Mouse (Mus musculus) CH12F3 (cell line): ENCODE results near the gene Thumpd2.

Experiments used
- in situ Hi-C: fragments of 300-500 bp; cut with MboI; formaldehyde crosslinking; loops from 2 replicates; pipeline ENCODE4 v1.14.3; 2020; ENCODE audit warnings: low sequenced_read_pairs

Gene Thumpd2

DNA sequence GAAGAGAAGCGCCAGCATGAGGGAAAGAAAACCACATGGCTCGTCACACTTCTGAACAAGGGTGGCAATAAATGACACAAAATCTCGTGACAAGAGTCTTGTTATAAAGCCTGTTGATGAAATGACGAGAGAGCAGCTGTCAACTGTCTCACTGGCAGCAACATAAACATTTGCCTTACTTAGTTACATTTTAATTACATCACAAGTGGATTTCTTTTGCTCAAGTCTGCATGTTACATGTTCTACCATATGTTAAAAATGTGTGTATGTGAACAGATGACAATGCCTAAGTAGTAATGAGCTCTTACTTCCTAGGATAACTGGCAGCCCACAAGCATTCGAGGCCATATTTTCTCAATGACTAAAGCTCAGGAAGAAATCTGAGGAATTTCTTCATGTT is 29.5 kb downstream of the Thumpd2 start:
- in situ Hi-C loops: no loop called here

DNA sequence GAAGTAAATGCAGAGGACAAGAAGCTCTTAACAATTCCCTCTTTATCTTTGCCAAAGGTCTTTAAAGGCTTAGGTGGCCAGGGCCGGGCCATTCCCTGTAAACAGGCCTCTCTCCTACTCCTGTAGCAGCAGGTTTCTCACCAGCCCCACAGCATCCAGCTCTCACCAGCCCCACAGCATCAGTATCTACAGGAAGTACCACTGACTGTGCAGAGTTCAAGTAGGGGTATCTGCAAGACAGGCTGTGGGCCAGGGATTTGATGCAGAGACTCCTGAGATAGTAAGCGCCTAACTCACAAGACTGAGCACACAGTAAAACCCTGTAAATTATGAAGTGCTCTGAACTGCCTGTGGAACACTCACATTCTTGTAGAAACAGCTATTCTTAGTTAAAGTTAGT is 31.9 kb downstream of the Thumpd2 start:
- in situ Hi-C loops: no loop called here

- in situ Hi-C loops: no loop called here
Measured at GRCm38 (mm10) chr17:81031830-81032442, 32.9 kb downstream of the Thumpd2 start.

DNA sequence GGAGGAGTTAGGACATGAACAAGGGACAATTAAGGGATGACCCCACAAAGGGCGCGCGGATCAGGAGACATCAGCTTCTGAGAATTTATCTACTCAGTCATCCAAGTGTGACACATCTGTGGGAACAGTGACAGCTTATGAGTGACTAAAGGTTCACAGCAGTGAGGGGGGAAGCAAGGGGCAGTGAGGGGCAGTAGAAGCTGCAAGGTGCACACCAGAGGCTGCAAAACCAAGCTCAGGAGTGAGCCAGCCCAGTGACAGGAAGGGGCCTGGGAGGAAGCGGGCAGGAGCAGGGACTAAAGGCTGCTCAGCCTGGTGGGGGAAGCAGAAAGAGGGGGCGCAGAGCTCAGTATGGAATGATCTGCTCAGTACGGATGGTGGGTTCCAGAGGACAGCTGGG is 37.6 kb downstream of the Thumpd2 start:
- in situ Hi-C loops: no loop called here

GRCm38 (mm10) chr17:81017132-81017531 is 47.8 kb downstream of the Thumpd2 start:
- in situ Hi-C loops: no loop called here

DNA sequence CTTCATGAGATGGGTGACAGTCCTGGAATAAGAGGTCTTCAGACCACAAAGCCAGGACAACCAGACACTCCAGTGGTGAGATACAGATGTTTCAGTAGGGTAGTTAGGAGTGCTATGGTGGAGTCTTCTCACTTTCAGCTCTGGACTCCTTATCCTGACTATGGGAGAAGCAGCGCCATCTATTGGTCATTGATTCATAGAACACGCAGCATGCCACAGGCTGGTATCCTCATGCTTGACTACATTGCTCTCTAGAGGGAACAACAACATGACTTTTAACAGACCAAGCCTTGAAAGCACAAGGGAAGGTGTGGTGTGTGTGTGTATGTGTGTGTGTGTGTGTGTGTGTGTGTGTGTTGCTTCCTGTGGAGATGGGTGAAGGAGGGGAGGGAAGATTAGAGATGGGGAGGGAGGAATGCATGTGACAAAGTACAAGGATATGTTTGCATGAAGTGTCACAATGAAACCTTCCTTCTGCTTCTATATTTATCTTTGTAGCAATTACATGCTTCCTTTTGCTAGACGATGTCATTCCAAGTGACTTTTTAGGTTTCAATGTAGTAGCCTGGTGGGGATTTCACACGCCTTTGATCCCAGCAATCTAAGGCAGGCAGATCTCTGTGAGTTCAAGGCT is 49.0 kb downstream of the Thumpd2 start:
- in situ Hi-C loops: no loop called here

GRCm38 (mm10) chr17:81010844-81011685 is 53.8 kb downstream of the Thumpd2 start:
- in situ Hi-C loops: no loop called here

GRCm38 (mm10) chr17:81010199-81010598 is 54.7 kb downstream of the Thumpd2 start:
- in situ Hi-C loops: no loop called here

DNA sequence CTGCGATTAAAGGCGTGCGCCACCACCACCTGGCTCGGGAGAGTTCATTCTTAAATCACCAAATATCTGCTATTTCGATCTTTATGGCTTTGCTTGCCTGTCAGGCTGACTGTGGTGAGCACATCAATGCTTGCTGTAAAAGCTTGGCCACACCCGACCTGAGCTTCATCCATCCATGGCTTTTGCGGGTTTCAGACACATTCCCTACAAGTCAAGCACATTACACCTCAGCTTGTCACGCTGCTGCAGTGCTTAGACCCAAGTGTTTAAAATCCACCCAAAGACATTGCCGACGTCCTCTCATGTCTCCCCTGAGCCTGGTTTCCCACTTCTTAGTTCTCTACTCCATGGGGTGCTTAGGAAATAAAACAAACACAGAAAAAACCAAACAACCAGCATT is 55.8 kb downstream of the Thumpd2 start:
- in situ Hi-C loops: no loop called here

GRCm38 (mm10) chr17:81005292-81005691 is 59.6 kb downstream of the Thumpd2 start:
- in situ Hi-C loops: no loop called here

DNA sequence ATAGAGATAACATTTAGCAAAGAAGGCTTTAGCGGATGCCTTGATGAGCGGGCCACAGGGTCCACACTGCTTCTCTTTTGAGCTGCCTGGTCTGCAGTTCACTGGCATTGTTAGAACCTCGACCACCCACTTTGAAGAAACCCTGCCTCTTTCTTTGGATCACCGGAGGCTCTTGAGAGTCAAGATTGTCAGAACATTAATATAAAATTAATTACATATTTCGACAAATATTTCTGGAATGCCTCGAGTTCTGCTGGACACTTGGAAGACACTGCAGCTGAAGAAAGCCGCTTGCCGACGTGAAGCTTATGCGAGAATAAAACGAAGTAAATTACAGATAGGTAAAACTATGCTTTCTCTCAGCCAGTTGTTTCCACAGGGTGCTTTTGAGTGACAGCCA is 60.4 kb downstream of the Thumpd2 start:
- in situ Hi-C loops: no loop called here

DNA sequence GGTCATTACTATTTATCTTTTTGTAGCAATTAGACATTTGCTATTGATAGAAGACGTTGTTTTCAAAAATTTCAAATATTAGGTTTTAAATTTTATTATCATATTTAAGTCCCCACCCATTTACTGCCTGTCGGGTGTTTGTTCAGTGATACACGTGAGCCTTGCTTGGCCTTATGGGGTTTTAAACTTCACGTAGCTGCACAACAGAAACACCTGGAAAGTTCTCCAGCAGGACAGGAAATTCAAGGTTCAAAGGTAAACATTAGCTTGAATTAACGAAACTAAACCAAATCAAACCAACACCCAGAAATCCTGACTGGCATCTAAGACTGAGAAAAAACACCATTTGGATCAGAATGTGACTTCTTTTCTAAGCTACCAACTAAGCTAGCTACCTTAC is 62.8 kb downstream of the Thumpd2 start:
- in situ Hi-C loops: no loop called here

DNA sequence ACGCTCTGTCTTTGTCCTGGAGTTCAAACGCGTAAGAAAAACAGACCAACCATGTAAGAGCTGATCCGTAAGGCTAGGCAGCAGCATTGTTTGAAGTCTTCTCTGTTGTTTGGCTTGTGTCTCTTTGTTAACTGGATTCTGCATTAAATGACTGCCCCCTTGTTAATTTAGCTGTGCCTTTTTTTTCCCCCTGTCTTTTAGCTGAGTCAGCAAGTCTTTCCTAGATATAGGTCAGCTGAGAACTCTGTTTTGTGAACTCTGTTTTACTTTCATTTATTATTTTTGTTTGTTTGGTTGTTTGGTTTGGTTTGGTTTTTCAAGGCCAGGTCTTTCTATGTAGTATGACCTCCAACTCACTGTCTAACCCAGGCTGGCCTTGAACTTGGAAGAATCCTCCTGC is 63.2 kb downstream of the Thumpd2 start:
- in situ Hi-C loops: no loop called here

GRCm38 (mm10) chr17:81001010-81001409 is 63.9 kb downstream of the Thumpd2 start:
- in situ Hi-C loops: no loop called here

DNA sequence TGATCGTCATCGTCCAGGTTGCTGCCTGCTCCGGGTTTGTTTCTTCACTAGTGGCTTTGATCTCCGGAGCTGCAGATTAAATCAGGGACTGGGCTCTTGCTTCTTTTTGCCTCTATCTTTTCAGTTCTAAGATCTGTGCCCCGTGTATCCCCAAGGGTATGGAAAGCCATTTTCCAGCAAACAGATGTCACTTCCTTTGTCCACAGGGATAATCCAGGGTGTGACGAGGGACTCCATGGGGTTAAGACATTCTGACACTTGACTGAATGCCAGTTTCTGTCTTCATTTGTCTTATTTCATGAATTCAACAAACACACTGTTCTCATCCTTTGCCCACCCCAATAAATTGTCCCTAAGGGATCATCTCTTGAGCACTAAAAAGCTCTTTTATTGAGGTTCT is 65.9 kb downstream of the Thumpd2 start:
- in situ Hi-C loops: no loop called here

DNA sequence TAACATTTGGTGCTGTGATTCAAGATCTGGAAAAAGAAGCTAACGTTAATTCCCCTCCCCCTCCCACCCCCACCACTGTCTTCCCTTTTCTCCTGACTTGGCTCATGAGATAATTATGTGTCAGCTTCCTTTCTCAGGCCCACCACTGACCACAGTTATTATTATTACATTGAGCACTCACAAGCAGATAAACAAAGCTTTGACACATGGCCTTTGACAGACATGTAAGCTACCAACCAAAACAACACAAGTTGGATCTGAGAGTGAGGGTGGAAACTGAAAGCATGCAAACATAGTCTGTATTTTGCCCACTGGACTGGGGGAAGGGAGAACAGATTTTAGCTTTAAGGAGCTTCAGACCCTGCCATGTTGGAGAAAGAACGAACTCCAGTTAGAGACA is 67.7 kb downstream of the Thumpd2 start:
- in situ Hi-C loops: no loop called here

DNA sequence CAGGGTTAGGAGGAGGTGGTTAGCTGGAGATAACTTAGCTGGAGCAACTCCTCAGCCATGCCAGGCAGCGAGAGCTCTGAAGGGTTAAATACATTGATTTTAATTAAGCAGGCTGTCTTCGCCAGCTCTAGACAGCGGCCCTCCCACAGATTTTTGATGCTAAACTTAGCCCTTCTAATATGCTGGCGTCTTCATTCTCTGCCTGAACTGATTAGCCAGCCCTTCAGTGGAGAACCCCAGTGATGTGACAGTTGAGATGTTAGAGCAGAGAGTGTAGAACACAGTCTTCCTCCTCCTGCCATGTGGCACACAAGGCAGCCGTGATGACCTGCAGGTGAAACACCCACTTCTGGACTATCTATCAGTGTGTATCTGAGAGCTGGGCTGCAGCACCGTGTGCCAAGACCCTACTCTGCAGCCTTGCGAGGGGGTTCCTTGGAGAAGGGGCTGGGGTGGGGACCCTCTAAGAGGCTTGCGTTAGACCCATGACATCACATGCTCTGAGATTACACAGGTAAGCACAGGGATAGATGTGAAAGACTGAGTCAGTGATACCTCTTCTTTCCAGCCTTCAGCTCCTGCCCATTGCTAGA is 73.3 kb downstream of the Thumpd2 start:
- in situ Hi-C loops: no loop called here

DNA sequence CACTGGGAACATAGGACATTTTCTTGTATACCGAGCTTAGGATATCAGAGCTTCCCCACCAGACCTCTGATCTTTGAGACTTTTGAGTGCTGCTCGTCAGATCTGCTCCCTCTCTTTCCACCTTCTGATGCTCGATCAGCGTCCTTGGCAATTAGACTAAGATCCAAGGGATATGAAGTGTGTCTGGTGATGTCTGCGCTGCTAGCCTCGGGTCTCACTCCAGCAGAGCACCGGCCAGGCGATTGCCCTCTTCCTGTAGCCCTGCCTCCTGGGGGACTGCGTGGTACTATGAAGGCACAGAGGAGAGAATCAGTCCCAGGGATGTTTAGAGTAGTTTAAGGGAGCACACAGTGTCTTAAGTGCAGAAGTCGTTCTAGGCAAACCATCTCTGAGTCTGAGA is 81.9 kb downstream of the Thumpd2 start:
- in situ Hi-C loops: no loop called here

DNA sequence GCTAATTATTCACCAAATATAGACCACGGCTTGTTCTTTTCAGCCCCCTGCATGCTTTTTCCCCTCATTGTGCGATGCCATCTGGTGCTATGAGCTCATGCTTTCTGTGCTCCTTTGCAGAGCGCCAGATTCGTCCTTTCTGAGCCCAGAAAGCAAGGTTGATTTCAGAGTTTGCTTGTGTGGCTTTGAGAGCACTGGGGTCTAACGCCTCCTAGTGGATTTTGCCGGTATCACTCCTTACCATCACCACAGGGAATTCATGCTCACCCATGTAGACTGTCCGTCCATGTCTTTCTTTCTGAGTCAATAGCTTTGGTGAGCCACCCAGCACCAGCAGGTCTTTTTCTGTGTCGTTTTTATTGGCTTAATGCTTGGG is 82.5 kb downstream of the Thumpd2 start:
- in situ Hi-C loops: no loop called here

- in situ Hi-C loops: no loop called here
Measured at GRCm38 (mm10) chr17:80981721-80982411, 83.0 kb downstream of the Thumpd2 start.

- in situ Hi-C loops: no loop called here
Measured at GRCm38 (mm10) chr17:80980096-80980495, 84.8 kb downstream of the Thumpd2 start.
